Mouse (Mus musculus) neutrophil, adult 5-6 weeks (primary cell): ENCODE measurements around the gene Kcnj10. TPM values are rescaled to one million over a fixed set of nuclear protein-coding genes. Genes with fewer than 3 reads are reported as not detected.

Source experiments
- ATAC-seq: fragments of 151-379, 151-347 bp; 2 replicates; pipeline ENCODE4 v1.8.0; 2017; ENCODE audit warnings: mild to moderate bottlenecking, moderate TSS enrichment; ENCODE audit not compliant: insufficient number of reproducible peaks, poor library complexity, low FRiP score, severe bottlenecking; ENCODE audit errors: extremely low read depth
- total RNA-seq: library from RNA; stranded (forward); fragments of 200-1000 nt; gene quantifications from 2 replicates; pipeline ENCODE4 v1.2.3, GENCODE M21; 2017

Kcnj10 gene
- total RNA-seq, 1 experiment from 2014 or later = not detected

- ATAC-seq = no peak
Observed at GRCm38 (mm10) chr1:172409431-172409830, 68.4 kb downstream of the Kcnj10 start.

- ATAC-seq = peak; percentile 61; the same call in 1 of the 2 replicates
Observed at GRCm38 (mm10) chr1:172410806-172411205, 69.8 kb downstream of the Kcnj10 start.

DNA sequence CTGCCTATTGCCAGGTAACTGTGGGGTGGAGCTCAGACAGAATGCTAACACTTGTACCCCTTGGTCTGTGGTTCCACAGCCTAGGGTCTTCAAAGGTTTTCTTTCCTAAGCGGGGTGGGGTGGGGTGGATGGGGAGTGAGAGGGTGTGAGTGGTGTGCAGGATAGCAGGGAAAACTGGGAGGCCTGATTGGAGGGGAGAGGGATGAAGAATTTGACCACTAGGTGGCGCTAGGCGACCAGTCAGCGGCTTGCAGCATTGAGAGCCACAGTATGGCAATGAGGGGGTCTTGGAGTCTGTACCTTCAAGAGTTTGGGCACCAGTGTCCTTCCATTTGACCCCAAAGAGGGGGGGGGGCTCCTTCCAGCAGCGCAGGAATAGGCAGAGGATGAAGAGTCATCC is 71.2 kb downstream of the Kcnj10 start:
- peak; percentile 59 for ATAC-seq

GRCm38 (mm10) chr1:172413491-172414230 is 72.7 kb downstream of the Kcnj10 start:
- no peak for ATAC-seq

DNA sequence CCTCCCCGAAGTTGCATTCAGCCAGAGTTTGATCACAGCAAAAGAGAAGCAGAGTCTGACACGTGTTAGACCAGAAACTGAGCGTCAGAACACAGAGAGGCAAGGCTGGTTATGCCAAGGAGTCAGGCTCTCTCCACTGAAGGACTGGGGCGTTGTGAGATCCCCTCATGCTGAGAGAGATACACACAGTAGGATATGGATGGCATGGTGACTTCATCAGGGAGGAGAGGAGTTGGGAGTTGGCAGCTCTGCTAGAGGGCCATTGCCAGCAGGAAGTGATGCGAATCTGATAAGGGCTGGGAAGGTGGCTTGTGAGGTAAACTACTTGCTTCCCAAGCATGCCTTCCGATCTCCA is 73.2 kb downstream of the Kcnj10 start:
- ATAC-seq = no peak

DNA sequence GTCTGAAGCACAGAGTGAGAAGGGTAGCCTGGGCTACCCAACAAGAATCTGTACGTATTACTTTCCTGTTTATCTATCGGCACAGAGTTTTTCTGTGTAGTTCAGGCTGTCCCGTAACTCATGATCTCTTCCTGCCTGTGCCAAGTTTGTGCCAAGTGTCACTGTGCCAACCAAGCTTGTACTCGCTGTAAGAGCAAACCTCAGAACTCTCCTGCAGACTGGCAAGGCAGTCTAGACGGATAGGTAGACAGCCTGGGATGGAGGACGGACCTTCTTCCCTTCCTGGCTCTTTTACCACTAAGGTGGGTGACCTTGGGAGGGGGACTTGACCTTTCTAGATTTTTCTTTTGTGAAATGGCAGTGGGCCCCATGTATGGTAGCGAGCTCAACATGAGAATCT is 74.1 kb downstream of the Kcnj10 start:
- no peak for ATAC-seq

GRCm38 (mm10) chr1:172418173-172418572 is 77.2 kb downstream of the Kcnj10 start:
- peak; percentile 36; the same call in 1 of the 2 replicates for ATAC-seq

- no peak for ATAC-seq
Observed at GRCm38 (mm10) chr1:172418642-172419041, 77.6 kb downstream of the Kcnj10 start.

GRCm38 (mm10) chr1:172420181-172420580 is 79.2 kb downstream of the Kcnj10 start:
- ATAC-seq = no peak

DNA sequence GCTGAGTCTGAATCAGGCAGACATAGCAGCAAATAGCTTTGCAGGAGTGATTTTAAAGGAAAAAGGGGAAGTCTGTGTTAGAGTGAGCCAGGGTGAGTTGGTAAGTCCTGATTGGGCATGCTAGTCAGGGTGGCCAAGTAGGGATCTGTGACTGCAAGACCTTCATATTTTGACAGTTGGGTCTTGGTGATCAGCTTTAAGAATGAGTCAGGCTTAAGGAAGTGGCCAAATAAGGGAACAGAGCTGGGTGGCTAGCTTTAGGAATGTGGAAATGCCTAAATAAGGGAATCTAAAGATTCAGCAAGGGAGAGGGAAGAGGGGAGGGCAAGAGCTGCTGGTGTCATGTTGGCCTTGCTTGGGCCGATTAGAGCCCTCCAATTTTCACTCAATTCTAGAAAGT is 82.4 kb downstream of the Kcnj10 start:
- no peak for ATAC-seq

Other genes with a start within 250 kb of the Kcnj10 start
- 41.4 and 52.2 TPM in 2 replicates for gene Pex19, start 214.5 kb upstream of the Kcnj10 start, total RNA-seq
- 185 and 197 TPM in 2 replicates for gene Dcaf8, start 193.1 kb upstream of the Kcnj10 start, total RNA-seq
- gene Pea15a, start 134.4 kb upstream of the Kcnj10 start, total RNA-seq = 6.6 and 8.5 TPM in 2 replicates
- not detected in 2 replicates for gene Casq1, start 121.3 kb upstream of the Kcnj10 start, total RNA-seq
- gene Atp1a4, start 82.8 kb upstream of the Kcnj10 start, total RNA-seq = not detected in 2 replicates
- 9.0 and 10.1 TPM in 2 replicates for gene Igsf8, start 79.6 kb upstream of the Kcnj10 start, total RNA-seq
- not detected in 2 replicates for gene Atp1a2, start 43.1 kb upstream of the Kcnj10 start, total RNA-seq
- not detected in 2 replicates for gene Kcnj9, start 11.9 kb upstream of the Kcnj10 start, total RNA-seq
- gene Pigm, start 35.3 kb downstream of the Kcnj10 start, total RNA-seq = 25.0 and 27.8 TPM in 2 replicates
- 2.9 and 4.1 TPM in 2 replicates for gene Slamf9, start 134.1 kb downstream of the Kcnj10 start, total RNA-seq
- 3.2 and 4.3 TPM in 2 replicates for gene Igsf9, start 140.6 kb downstream of the Kcnj10 start, total RNA-seq
- gene Tagln2, start 158.8 kb downstream of the Kcnj10 start, total RNA-seq = 181 and 198 TPM in 2 replicates
- 3.9 and 4.4 TPM in 2 replicates for gene Cfap45, start 179.6 kb downstream of the Kcnj10 start, total RNA-seq
- gene Vsig8, start 214.7 kb downstream of the Kcnj10 start, total RNA-seq = not detected in 2 replicates
- 1.9 and 2.3 TPM in 2 replicates for gene Slamf8, start 249.4 kb downstream of the Kcnj10 start, total RNA-seq